Mouse (Mus musculus) heart, postnatal 0 days (tissue): ENCODE results near the gene Treh.

Experiments used
- CTCF ChIP-seq: IDR thresholded peaks from 2 replicates; pipeline ENCODE4 v1.5.1; 2016; ENCODE audit warnings: antibody characterized with exemption, control low read depth, low read depth
- EP300 ChIP-seq: IDR thresholded peaks from 2 replicates; pipeline ENCODE4 v1.6.1; 2016; ENCODE audit warnings: antibody characterized with exemption, low read depth

GRCm38 (mm10) chr9:44735886-44736285 is 62.9 kb downstream of the Treh start:
- no peak for TF ChIP-seq CTCF
- TF ChIP-seq EP300, result no peak
